Mouse (Mus musculus) heart, adult 18-20 months (tissue): ENCODE measurements around the gene Slc38a4. TPM values are rescaled to one million over a fixed set of nuclear protein-coding genes. Genes with fewer than 3 reads are reported as not detected.
A peak's percentile ranks its signal among the peaks of the same experiment; 100 is the strongest.

Source experiments
- DNase-seq, 2 experiments: peaks; one replicate each; pipeline ENCODE4 v3.0.0; 2021 to 2022; ENCODE audit warnings: mixed read lengths in 1 of 2
- total RNA-seq, 2 experiments: library from RNA; stranded (reverse); gene quantifications; 2 replicates each; pipeline ENCODE4 v1.2.3; 2021

Gene Slc38a4
- total RNA-seq, 2 experiments from 2014 or later = 3.7 to 5.0 TPM

DNA sequence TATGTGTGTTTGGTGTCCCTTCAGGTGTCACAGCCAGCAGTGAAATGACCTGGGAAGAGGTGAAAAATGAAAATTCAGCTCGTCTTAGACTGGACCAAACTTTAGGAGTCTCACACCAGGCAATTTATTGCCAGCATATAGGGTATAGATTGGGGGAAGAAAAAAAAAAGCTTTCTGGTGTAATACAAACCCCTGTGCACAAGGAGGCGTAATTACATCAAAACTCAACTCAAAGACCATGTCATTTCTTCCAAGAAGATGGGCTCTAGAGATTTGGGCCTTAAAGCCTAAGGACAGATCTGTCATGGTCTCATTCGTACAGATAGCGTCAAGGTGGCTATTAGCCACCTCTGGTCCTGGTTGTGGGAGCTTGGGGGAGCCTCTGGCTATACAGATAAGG lies 86.0 kb downstream of the Slc38a4 start:
- DNase-seq = no peak

- DNase-seq = peak in 1 of 2 experiments; percentile 38
Measured at GRCm38 (mm10) chr15:96968741-96969140, 87.0 kb downstream of the Slc38a4 start.

DNA sequence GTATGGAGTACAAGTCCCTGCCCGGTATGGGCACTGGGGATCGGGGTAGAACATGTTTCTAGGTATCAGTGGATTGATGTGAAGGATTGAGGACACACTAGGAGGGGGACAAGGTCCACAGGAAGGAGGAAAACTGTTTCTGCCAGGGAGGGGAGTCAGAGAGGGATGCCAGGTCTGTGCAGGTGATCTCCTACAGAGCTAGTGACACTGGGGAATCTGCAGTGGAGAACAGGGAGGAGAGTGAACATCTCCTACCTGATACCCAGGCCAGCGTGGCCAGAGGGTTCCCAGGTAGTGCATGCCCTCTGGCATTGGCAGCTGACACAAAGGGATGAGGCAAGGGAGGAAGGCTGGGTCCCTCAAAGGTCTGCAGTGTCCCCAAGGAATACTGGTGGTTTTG lies 89.4 kb downstream of the Slc38a4 start:
- DNase-seq = no peak

DNA sequence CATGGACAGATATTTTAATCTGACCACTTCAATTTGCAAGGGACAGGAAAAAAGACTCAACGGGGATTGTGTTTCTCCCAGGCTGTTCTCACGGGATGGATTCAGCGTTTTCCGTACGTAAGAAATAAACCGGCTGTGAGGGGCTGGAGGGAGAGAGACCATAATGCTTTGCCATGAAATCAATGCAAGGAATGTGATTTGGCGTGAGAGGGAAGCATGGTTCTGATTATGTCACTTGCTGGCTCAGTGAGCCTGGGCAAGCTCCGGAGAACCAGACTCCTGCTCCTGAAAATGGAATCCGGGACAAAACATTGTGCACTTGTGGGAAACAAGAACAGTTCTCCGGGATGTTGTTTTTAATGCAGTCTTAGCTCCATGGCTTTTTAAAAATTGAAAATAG lies 92.0 kb downstream of the Slc38a4 start:
- DNase-seq = peak in 1 of 2 experiments; percentile 11

- DNase-seq = no peak
Measured at GRCm38 (mm10) chr15:96963318-96963717, 92.4 kb downstream of the Slc38a4 start.

DNA sequence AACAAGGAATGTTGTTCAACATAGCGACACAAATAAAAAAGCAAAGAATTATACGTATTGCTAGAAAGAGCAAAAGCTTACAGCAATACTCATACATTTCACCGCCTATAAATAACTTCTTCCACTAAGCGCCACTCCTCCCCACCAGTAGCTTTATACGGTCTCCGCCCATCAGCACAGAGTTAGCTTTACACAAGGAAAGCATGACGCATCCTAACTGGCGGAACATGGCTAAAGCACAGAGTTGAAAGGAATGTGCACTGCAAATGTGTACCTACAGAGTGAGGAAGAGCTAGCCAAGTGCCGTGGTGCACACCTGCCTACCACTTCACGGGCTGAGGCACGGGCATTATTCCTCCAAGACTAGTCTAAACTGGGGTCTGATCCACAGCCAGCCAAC lies 95.4 kb downstream of the Slc38a4 start:
- no peak for DNase-seq

- DNase-seq = no peak
Measured at GRCm38 (mm10) chr15:96959247-96959646, 96.5 kb downstream of the Slc38a4 start.

DNA sequence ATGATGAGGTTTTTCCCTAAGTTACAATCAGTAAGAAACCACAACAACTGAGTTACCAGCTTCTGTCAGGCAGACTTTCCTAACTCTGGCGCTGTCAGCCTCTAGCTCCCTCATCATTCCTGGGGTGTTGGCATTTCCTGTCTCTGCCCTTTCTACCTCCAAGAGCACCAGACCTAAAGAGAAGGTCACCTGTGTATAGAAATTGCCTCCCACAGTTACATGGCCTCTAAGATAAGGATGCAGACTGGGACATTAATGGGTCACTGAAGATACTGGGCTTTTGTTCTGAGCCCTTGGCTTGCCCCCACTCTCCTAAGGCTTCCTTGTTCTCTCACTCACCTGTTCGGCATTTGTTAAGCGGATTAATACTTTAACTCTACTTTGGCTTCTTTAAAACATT lies 99.1 kb downstream of the Slc38a4 start:
- no peak for DNase-seq

- DNase-seq = no peak
Measured at GRCm38 (mm10) chr15:96954389-96954788, 101.4 kb downstream of the Slc38a4 start.

DNA sequence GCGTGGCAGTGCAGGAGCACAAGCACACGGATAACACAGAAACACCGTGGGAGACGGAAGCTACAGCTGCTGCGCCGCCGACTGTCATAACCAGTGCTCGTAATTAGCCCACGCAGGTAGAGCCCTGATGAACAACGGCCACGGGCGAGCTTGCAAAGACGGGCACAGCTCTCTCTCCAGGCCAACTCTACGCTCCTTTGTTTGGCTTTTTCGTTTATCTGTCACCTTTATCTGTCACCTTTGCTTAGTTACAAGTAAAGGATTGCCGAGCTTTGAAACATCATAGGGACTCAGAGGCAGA lies 101.9 kb downstream of the Slc38a4 start:
- DNase-seq = no peak

DNA sequence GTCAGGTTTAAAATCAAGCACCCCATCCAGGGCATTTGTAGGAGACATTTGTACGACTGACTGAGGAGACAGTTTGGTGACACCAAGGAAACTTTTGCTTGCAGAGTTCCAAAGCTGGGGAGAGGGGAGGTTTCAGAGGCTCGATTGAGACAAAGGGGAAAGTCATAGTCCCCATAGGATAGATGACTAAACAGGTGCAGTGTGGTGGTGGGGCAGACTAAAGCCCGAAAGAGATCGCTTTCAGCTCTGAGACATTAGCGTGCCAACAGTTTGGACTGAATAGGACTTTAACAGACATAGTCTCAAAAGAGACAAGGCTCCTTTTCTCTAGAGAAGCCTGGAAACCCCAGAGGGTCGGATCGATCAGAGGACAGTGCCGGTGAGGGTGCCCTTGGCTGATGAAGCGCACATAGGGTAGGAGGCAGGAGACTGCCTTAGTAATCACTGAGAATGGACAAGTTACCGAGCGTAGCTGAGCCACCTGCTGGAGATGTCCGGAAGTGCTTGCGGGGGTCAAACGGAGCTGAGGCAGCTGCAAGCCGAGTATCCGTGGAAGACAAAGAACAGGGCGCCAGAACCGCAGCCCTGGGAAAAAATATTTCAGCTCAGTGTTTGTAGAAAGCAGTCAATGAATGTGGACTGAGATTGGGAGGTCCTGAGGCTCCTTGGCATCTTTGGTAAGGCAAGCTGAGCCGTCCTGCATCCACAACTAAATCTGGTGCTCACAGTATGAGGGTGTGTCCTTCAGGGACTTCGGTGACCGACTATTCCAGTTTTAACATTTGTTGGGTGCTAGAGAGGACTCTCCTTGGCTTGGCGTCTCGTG lies 102.4 kb downstream of the Slc38a4 start:
- DNase-seq = peak; percentile 28 to 79

- no peak for DNase-seq
Measured at GRCm38 (mm10) chr15:96952488-96952887, 103.3 kb downstream of the Slc38a4 start.

DNA sequence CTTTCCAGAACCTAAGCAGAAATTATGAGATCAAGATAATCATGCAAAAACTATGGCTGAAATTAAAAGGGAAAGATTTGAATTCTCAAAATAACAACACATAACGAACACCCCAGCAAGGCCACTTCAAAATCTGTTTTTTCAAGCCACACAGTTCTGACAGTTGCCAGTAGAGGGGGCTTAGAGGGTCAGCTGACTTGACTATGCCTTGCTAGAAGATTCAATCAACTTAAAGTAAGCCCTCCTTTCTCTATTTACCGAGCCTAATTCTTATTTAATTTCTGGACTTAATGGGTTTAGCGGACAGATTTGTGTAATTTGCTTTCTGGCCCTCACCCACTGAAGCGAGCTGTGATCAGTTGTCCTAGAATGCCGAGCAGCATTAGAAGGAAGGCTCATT lies 104.0 kb downstream of the Slc38a4 start:
- DNase-seq = no peak

GRCm38 (mm10) chr15:96948471-96948870 lies 107.3 kb downstream of the Slc38a4 start:
- peak; percentile 16 to 49 for DNase-seq

Other genes with a start within 250 kb of the Slc38a4 start
- gene Pced1b, start 191.2 kb upstream of the Slc38a4 start, total RNA-seq = 1 to 10 TPM; 1.9 to 4.4 TPM
- 1 to 10 TPM; 4.6 to 5.5 TPM for gene Amigo2, start 191.3 kb upstream of the Slc38a4 start, total RNA-seq